In the genomic region with DNA sequence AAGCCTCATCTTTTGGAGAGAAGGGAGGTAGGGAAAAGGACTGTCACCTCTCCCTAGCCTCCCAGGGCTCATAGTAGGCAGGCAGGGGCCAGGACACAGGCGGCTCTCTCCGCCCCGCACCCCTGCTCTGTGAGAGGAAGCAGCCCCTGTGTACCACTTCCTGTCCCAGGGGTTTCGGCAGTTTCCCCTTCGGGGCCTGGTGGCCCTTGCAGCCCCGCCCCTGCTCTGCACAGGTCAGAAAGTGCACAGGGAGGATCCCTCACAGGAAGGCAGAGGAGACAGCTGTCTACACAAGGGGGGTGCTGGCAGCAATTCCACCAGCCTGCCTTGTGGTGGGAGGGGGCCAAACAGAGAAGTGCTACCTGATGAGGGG, we compare ENCODE assay signal across 10 mouse cellular contexts. TPM values are rescaled to one million over a fixed set of nuclear protein-coding genes. Genes with fewer than 3 reads are reported as not detected.
DNase-seq lines count a peak whose midpoint lies in the region; ATAC-seq and TF ChIP-seq lines count a peak whose summit lies in the region.
"Had no signal": no experiment of that assay in that cellular context is flagged by ENCODE, and none has a peak within 500 bp of the region (broad histone marks: within the 10 kb centered on the region; RNA-seq: fewer than 3 reads in every experiment).

No protein-coding gene starts in this region.

- TF ChIP-seq CTCF in lung, adult 2 months (IDR thresholded peaks at IDR 0.05; ENCODE audit: insufficient read depth, low read length), result no peak

- H3K9me3 ChIP-seq in heart, embryonic 16.5 days (replicated peaks; ENCODE audit: control insufficient read depth, low read length), result no peaks in the 10 kb centered on the region
- H3K9me3 ChIP-seq: embryonic facial prominence, embryonic 13.5 days had no signal

- no peak overlapping the region for H3K4me3 ChIP-seq in heart, embryonic 16.5 days (ENCODE audit: low read length)
- peak overlapping the region; percentile 9 for H3K4me3 ChIP-seq in lung, adult 2 months (replicated peaks; ENCODE audit: extremely low read depth, low read depth, low read length)
- H3K4me3 ChIP-seq: embryonic facial prominence, embryonic 13.5 days had no signal

- DNase-seq in embryo, embryonic 11 days, result peak; percentile 11
- no peak for DNase-seq in embryo, embryonic 9.5 days (ENCODE audit: extremely low spot score)
- DNase-seq in lung, adult 2 months, result no peak
- DNase-seq in spleen, postnatal 4 days (ENCODE audit: low spot score in 2 of 2), result peak; percentile 73 to 79
- no peak for DNase-seq in right cerebral cortex, adult 2 months (ENCODE audit: low spot score in 2 of 2)
- DNase-seq in urinary bladder, postnatal 4 days (ENCODE audit: low spot score in 2 of 2), result no peak

- H3K4me1 ChIP-seq in heart, embryonic 16.5 days (ENCODE audit: control insufficient read depth, insufficient read depth, low read length), result peaks cover 18% of the 10 kb centered on the region
- H3K4me1 ChIP-seq in lung, adult 2 months (ENCODE audit: control insufficient read depth, insufficient read depth, low read length), result peaks cover 6% of the 10 kb centered on the region; the same call in 1 of the 2 replicates
- H3K4me1 ChIP-seq: embryonic facial prominence, embryonic 13.5 days had no signal

- no peaks in the 10 kb centered on the region for H3K27me3 ChIP-seq in heart, embryonic 16.5 days (ENCODE audit: control insufficient read depth, insufficient read depth, low read length)
- H3K27me3 ChIP-seq: embryonic facial prominence, embryonic 13.5 days had no signal

- TF ChIP-seq POLR2A in lung, adult 2 months (IDR thresholded peaks at IDR 0.05; ENCODE audit: borderline replicate concordance, extremely low read depth, low read depth, low read length), result no peak

- ATAC-seq in heart, embryonic 16.5 days (replicated peaks; ENCODE audit: extremely low read depth, insufficient read depth, low FRiP score), result peak; percentile 75
- ATAC-seq in erythroblast, adult 5-6 weeks (replicated peaks; ENCODE audit: low FRiP score, poor library complexity, severe bottlenecking), result no peak

- peak overlapping the region; percentile 24 for H3K4me2 ChIP-seq in heart, embryonic 16.5 days (ENCODE audit: low read depth, low read length)
- H3K4me2 ChIP-seq: embryonic facial prominence, embryonic 13.5 days had no signal

- peak overlapping the region; percentile 45 for H3K27ac ChIP-seq in heart, embryonic 16.5 days (ENCODE audit: low read length)
- H3K27ac ChIP-seq: embryonic facial prominence, embryonic 13.5 days; kidney, postnatal 0 days had no signal

- 37% methylated on average over 6 of the region's 6 CpGs for WGBS in heart, embryonic 16.5 days
- WGBS in lung, adult 2 months, result 45% methylated on average over 6 of the region's 6 CpGs

- no peaks in the 10 kb centered on the region for H3K36me3 ChIP-seq in heart, embryonic 16.5 days (ENCODE audit: control insufficient read depth, insufficient read depth)
- H3K36me3 ChIP-seq: embryonic facial prominence, embryonic 13.5 days had no signal

- no peak overlapping the region for H3K9ac ChIP-seq in heart, embryonic 16.5 days (ENCODE audit: low read length)
- H3K9ac ChIP-seq: embryonic facial prominence, embryonic 13.5 days had no signal

RNA-seq across cellular contexts. Expression of gene Elf4, which starts 29.4 kb away (rescaled TPM):
- polyA plus RNA-seq in heart, embryonic 16.5 days (2015; fragmentation: Nextera tagmentation; extraction: Ambion mirVana), result 10.0 and 10.1 TPM in 2 replicates
- 15.9 and 16.8 TPM in 2 replicates for polyA plus RNA-seq in lung, adult 2 months (2012; rRNA removed)
- total RNA-seq in erythroblast, adult 5-6 weeks (2015; ENCODE audit: low replicate concordance), result 24.5 and 26.5 TPM in 2 replicates
- total RNA-seq in erythroblast, adult 5-6 weeks (2017; ENCODE audit: low replicate concordance), result 2.9 and 6.3 TPM in 2 replicates

Comparison
In these comparisons a context has a peak if more than half of its experiments do, and no peak if none do; other contexts are left out.
1. DNase-seq: peak in embryo, embryonic 11 days (single experiment) and spleen, postnatal 4 days (2 of 2); none in embryo, embryonic 9.5 days (single experiment), lung, adult 2 months (single experiment), right cerebral cortex, adult 2 months (0 of 2) and urinary bladder, postnatal 4 days (0 of 2).